Mouse (Mus musculus): ENCODE measurements around the gene Zswim3.

- TF ChIP-seq CTCF (IDR thresholded peaks at IDR 0.05; ENCODE audit: borderline replicate concordance, extremely low read depth, insufficient read depth, insufficient read length): no peak
- TF ChIP-seq POLR2A (IDR thresholded peaks at IDR 0.05; ENCODE audit: borderline replicate concordance, extremely low read depth, insufficient read depth, insufficient read length, poor library complexity, severe bottlenecking): no peak
Measured at GRCm38 (mm10) chr2:164815348-164815747, 10.4 kb downstream of the Zswim3 start.

All from brain, embryonic 14.5 days (tissue).